Mouse (Mus musculus): ENCODE results near the gene Esp16. TPM values are rescaled to one million over a fixed set of nuclear protein-coding genes. Genes with fewer than 3 reads are reported as not detected.
"Not testable (repeated sequence)": the region's sequence is repeated elsewhere in the genome, so short reads cannot be mapped to it uniquely, and the experiment has no call there.

Esp16 gene
- not detected in 2 replicates for polyA plus RNA-seq (2015; fragmentation: Nextera tagmentation; extraction: Ambion mirVana)

- H3K4me2 ChIP-seq (replicated peaks; ENCODE audit: low read depth); H3K9ac ChIP-seq (ENCODE audit: low read depth, low read length); H3K9me3 ChIP-seq (ENCODE audit: control insufficient read depth); H3K4me1 ChIP-seq (replicated peaks; ENCODE audit: control insufficient read depth, insufficient read depth, low read length); ATAC-seq; H3K4me3 ChIP-seq (ENCODE audit: low read depth, low read length); H3K27me3 ChIP-seq (replicated peaks; ENCODE audit: control insufficient read depth, insufficient read depth, low read length); H3K36me3 ChIP-seq (ENCODE audit: control insufficient read depth, insufficient read depth); H3K27ac ChIP-seq (ENCODE audit: low read depth, low read length): not testable (repeated sequence)
- 70% methylated on average over 6 of the region's 6 CpGs for WGBS
Measured at GRCm38 (mm10) chr17:39535842-39536241, at the start of gene Esp16. Gene Esp16 (plus strand): TSS chr17:39536142.

GRCm38 (mm10) chr17:39498043-39498442 is 37.9 kb upstream of the Esp16 start:
- H3K9me3 ChIP-seq (ENCODE audit: control insufficient read depth); H3K9ac ChIP-seq (ENCODE audit: low read depth, low read length); H3K27me3 ChIP-seq (replicated peaks; ENCODE audit: control insufficient read depth, insufficient read depth, low read length); H3K4me1 ChIP-seq (replicated peaks; ENCODE audit: control insufficient read depth, insufficient read depth, low read length); H3K36me3 ChIP-seq (ENCODE audit: control insufficient read depth, insufficient read depth); ATAC-seq; H3K4me2 ChIP-seq (replicated peaks; ENCODE audit: low read depth); H3K4me3 ChIP-seq (ENCODE audit: low read depth, low read length); H3K27ac ChIP-seq (ENCODE audit: low read depth, low read length): not testable (repeated sequence)

Other genes with a start within 250 kb of the Esp16 start
- not detected in 2 replicates for gene Esp18, start 129.8 kb upstream of the Esp16 start, polyA plus RNA-seq (2015; fragmentation: Nextera tagmentation; extraction: Ambion mirVana)
- gene Esp15, start 104.8 kb downstream of the Esp16 start, polyA plus RNA-seq (2015; fragmentation: Nextera tagmentation; extraction: Ambion mirVana): not detected in 2 replicates